Mouse (Mus musculus) activated CD4-positive, CD25-positive, alpha-beta regulatory T cell, adult 9 weeks (primary cell): ENCODE measurements around the gene Eepd1. TPM values are rescaled to one million over a fixed set of nuclear protein-coding genes. Genes with fewer than 3 reads are reported as not detected.

Source experiments
- polyA plus RNA-seq: library from polyadenylated mRNA; unstranded; fragments of 100-300 nt; shearing (Covaris generic); gene quantifications from one replicate; pipeline ENCODE4 v1.2.1, GENCODE M21; 2017

The Eepd1 gene
- polyA plus RNA-seq = 1.1 TPM

GRCm38 (mm10) chr9:25481344-25482095 is at the start of gene Eepd1:
Gene Eepd1, plus strand, starts transcription at chr9:25481547.

Other genes starting within 250 kb of the Eepd1 start
- 410 TPM for gene Sept7, start 229.1 kb upstream of the Eepd1 start, polyA plus RNA-seq